Mouse (Mus musculus): Measurements from ENCODE around the gene Scaper. TPM values are rescaled to one million over a fixed set of nuclear protein-coding genes. Genes with fewer than 3 reads are reported as not detected.

The Scaper gene
- total RNA-seq, 1 experiment = 6.6 TPM

DNA sequence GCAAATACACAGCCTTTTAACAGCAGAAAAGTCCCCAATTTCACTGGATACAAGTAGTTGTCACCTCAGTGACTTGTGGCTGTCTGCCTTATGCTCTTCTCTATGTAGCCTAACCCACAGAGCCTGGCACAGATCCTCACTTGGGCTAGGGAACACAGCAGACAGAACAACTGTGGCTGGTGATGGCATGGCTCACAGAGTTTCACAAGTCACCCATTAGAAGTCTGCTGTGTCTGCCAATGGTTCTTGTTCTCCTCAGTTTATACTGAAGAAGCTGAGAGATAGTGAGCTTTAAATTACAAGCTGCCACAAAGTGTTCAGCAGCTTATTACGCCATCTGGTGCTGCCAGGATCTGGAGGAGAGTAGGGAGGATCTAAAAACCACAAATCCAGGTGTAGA lies 361.3 kb downstream of the Scaper start:
- Histone ChIP-seq H3K9ac (ENCODE audit: insufficient read depth, low read depth, low read length, poor library complexity, severe bottlenecking) (no peak overlapping the region), H3K36me3 (ENCODE audit: control insufficient read depth, insufficient read depth, low read length, poor library complexity, severe bottlenecking) (no peaks in the 10 kb centered on the region), H3K9me3 (ENCODE audit: control insufficient read depth, insufficient read depth, low read depth, low read length) (no peaks in the 10 kb centered on the region), H3K4me1 (ENCODE audit: control insufficient read depth in 2 of 2, insufficient read depth in 2 of 2, low read length in 2 of 2, poor library complexity in 1 of 2) (no peaks in the 10 kb centered on the region), H3K4me3 (ENCODE audit: insufficient read depth in 1 of 2, low read depth in 1 of 2, low read length in 2 of 2, poor library complexity in 1 of 2, severe bottlenecking in 1 of 2) (no peak overlapping the region), H3K27ac (ENCODE audit: insufficient read depth, low read depth, low read length, poor library complexity, severe bottlenecking) (no peak overlapping the region)
- in situ Hi-C loops (cut with MboI; ENCODE audit: low sequenced_read_pairs in 2 of 2, unreplicated experiment in 2 of 2) = no loop called here
- DNase-seq (ENCODE audit: low read depth, low spot score) = no peak
- TF ChIP-seq CHD2 (IDR thresholded peaks at IDR 0.05; ENCODE audit: low read depth, low read length) (no peak), MAFK (IDR thresholded peaks at IDR 0.05; ENCODE audit: insufficient read depth, low read depth, low read length) (no peak), ZC3H11A (IDR thresholded peaks at IDR 0.05; ENCODE audit: borderline replicate concordance, low read depth, low read length) (no peak), HCFC1 (IDR thresholded peaks at IDR 0.05; ENCODE audit: borderline replicate concordance, insufficient read depth, low read length) (no peak)

- no peak for TF ChIP-seq ZC3H11A (IDR thresholded peaks at IDR 0.05; ENCODE audit: borderline replicate concordance, low read depth, low read length)
- no peak for TF ChIP-seq ZNF384 (IDR thresholded peaks at IDR 0.05; ENCODE audit: low read depth, low read length)
- TF ChIP-seq MAFK (IDR thresholded peaks at IDR 0.05; ENCODE audit: insufficient read depth, low read depth, low read length) = no peak
- TF ChIP-seq HCFC1 (IDR thresholded peaks at IDR 0.05; ENCODE audit: borderline replicate concordance, insufficient read depth, low read length) = no peak
- TF ChIP-seq CHD2 (IDR thresholded peaks at IDR 0.05; ENCODE audit: low read depth, low read length) = no peak
- DNase-seq (ENCODE audit: low read depth, low spot score) = no peak
- Histone ChIP-seq H3K36me3 (ENCODE audit: control insufficient read depth, insufficient read depth, low read length, poor library complexity, severe bottlenecking) (no peaks in the 10 kb centered on the region), H3K9ac (ENCODE audit: insufficient read depth, low read depth, low read length, poor library complexity, severe bottlenecking) (no peak overlapping the region), H3K4me3 (ENCODE audit: insufficient read depth in 1 of 2, low read depth in 1 of 2, low read length in 2 of 2, poor library complexity in 1 of 2, severe bottlenecking in 1 of 2) (no peak overlapping the region), H3K9me3 (ENCODE audit: control insufficient read depth, insufficient read depth, low read depth, low read length) (no peaks in the 10 kb centered on the region), H3K27ac (ENCODE audit: insufficient read depth, low read depth, low read length, poor library complexity, severe bottlenecking) (no peak overlapping the region), H3K4me1 (ENCODE audit: control insufficient read depth in 2 of 2, insufficient read depth in 2 of 2, low read length in 2 of 2, poor library complexity in 1 of 2) (no peaks in the 10 kb centered on the region)
- in situ Hi-C loops (cut with MboI; ENCODE audit: low sequenced_read_pairs in 2 of 2, unreplicated experiment in 2 of 2) = no loop called here
These were observed 366.8 kb downstream of the Scaper start for GRCm38 (mm10) chr9:55571071-55571470.

- Histone ChIP-seq H3K9ac (ENCODE audit: insufficient read depth, low read depth, low read length, poor library complexity, severe bottlenecking) (no peak overlapping the region), H3K4me1 (ENCODE audit: control insufficient read depth in 2 of 2, insufficient read depth in 2 of 2, low read length in 2 of 2, poor library complexity in 1 of 2) (no peaks in the 10 kb centered on the region), H3K9me3 (ENCODE audit: control insufficient read depth, insufficient read depth, low read depth, low read length) (no peaks in the 10 kb centered on the region), H3K36me3 (ENCODE audit: control insufficient read depth, insufficient read depth, low read length, poor library complexity, severe bottlenecking) (no peaks in the 10 kb centered on the region), H3K27ac (ENCODE audit: insufficient read depth, low read depth, low read length, poor library complexity, severe bottlenecking) (no peak overlapping the region), H3K4me3 (ENCODE audit: insufficient read depth in 1 of 2, low read depth in 1 of 2, low read length in 2 of 2, poor library complexity in 1 of 2, severe bottlenecking in 1 of 2) (no peak overlapping the region)
- in situ Hi-C loops (cut with MboI; ENCODE audit: low sequenced_read_pairs in 2 of 2, unreplicated experiment in 2 of 2) = no loop called here
- DNase-seq (ENCODE audit: low read depth, low spot score) = no peak
- no peak for TF ChIP-seq HCFC1 (IDR thresholded peaks at IDR 0.05; ENCODE audit: borderline replicate concordance, insufficient read depth, low read length)
- TF ChIP-seq MAFK (IDR thresholded peaks at IDR 0.05; ENCODE audit: insufficient read depth, low read depth, low read length) = no peak
- no peak for TF ChIP-seq ZC3H11A (IDR thresholded peaks at IDR 0.05; ENCODE audit: borderline replicate concordance, low read depth, low read length)
- TF ChIP-seq ZNF384 (IDR thresholded peaks at IDR 0.05; ENCODE audit: low read depth, low read length) = no peak
- no peak for TF ChIP-seq CHD2 (IDR thresholded peaks at IDR 0.05; ENCODE audit: low read depth, low read length)
These were observed 369.3 kb downstream of the Scaper start for GRCm38 (mm10) chr9:55568466-55569159.

- TF ChIP-seq MAFK (IDR thresholded peaks at IDR 0.05; ENCODE audit: insufficient read depth, low read depth, low read length) = no peak
- no peak for TF ChIP-seq ZC3H11A (IDR thresholded peaks at IDR 0.05; ENCODE audit: borderline replicate concordance, low read depth, low read length)
- TF ChIP-seq HCFC1 (IDR thresholded peaks at IDR 0.05; ENCODE audit: borderline replicate concordance, insufficient read depth, low read length) = no peak
- no peak for TF ChIP-seq ZNF384 (IDR thresholded peaks at IDR 0.05; ENCODE audit: low read depth, low read length)
- TF ChIP-seq CHD2 (IDR thresholded peaks at IDR 0.05; ENCODE audit: low read depth, low read length) = no peak
- in situ Hi-C loops (cut with MboI; ENCODE audit: low sequenced_read_pairs in 2 of 2, unreplicated experiment in 2 of 2) = no loop called here
- H3K9me3 ChIP-seq (ENCODE audit: control insufficient read depth, insufficient read depth, low read depth, low read length) = no peaks in the 10 kb centered on the region
- H3K4me3 ChIP-seq (ENCODE audit: insufficient read depth in 1 of 2, low read depth in 1 of 2, low read length in 2 of 2, poor library complexity in 1 of 2, severe bottlenecking in 1 of 2) = no peak overlapping the region
- no peak overlapping the region for H3K27ac ChIP-seq (ENCODE audit: insufficient read depth, low read depth, low read length, poor library complexity, severe bottlenecking)
- peaks cover 0 to 5% of the 10 kb centered on the region in 2 experiments; a peak in 3 of 4 replicates for H3K4me1 ChIP-seq (ENCODE audit: control insufficient read depth in 2 of 2, insufficient read depth in 2 of 2, low read length in 2 of 2, poor library complexity in 1 of 2)
- no peak overlapping the region for H3K9ac ChIP-seq (ENCODE audit: insufficient read depth, low read depth, low read length, poor library complexity, severe bottlenecking)
- no peaks in the 10 kb centered on the region for H3K36me3 ChIP-seq (ENCODE audit: control insufficient read depth, insufficient read depth, low read length, poor library complexity, severe bottlenecking)
- DNase-seq (ENCODE audit: low read depth, low spot score) = no peak
These were observed 377.0 kb downstream of the Scaper start for GRCm38 (mm10) chr9:55560960-55561359.
